In genomic region chr4:149542431-149542830, GRCm38 (mm10) we compare ENCODE assay signal across 13 mouse cellular contexts. TPM values are rescaled to one million over a fixed set of nuclear protein-coding genes. Genes with fewer than 3 reads are reported as not detected.
DNase-seq lines count a peak whose midpoint lies in the region; ATAC-seq lines count a peak whose summit lies in the region.
"Had no signal": no experiment of that assay in that cellular context is flagged by ENCODE, and none has a peak within 500 bp of the region (broad histone marks: within the 10 kb centered on the region; RNA-seq: fewer than 3 reads in every experiment).

No protein-coding gene starts in this region.

- no peak overlapping the region for H3K4me3 ChIP-seq in forebrain, embryonic 10.5 days
- H3K4me3 ChIP-seq in forebrain, embryonic 13.5 days, result no peak overlapping the region
- no peak overlapping the region for H3K4me3 ChIP-seq in heart, embryonic 10.5 days
- no peak overlapping the region for H3K4me3 ChIP-seq in limb, embryonic 11.5 days (ENCODE audit: low read depth, low read length)
- H3K4me3 ChIP-seq in limb, embryonic 10.5 days, result no peak overlapping the region
- H3K4me3 ChIP-seq: heart, adult 2 months; heart, embryonic 13.5 days; hindbrain, embryonic 12.5 days; hindbrain, embryonic 15.5 days had no signal

- ATAC-seq in forebrain, embryonic 13.5 days, result no peak
- no peak for ATAC-seq in limb, embryonic 11.5 days (ENCODE audit: insufficient number of reproducible peaks, low FRiP score, low TSS enrichment, low read depth)
- ATAC-seq: Patski had no signal

- no peaks in the 10 kb centered on the region for H3K27me3 ChIP-seq in forebrain, embryonic 10.5 days (ENCODE audit: poor library complexity, severe bottlenecking)
- H3K27me3 ChIP-seq in forebrain, embryonic 13.5 days, result no peaks in the 10 kb centered on the region
- no peaks in the 10 kb centered on the region for H3K27me3 ChIP-seq in heart, embryonic 10.5 days (ENCODE audit: insufficient read depth, poor library complexity, severe bottlenecking)
- no peaks in the 10 kb centered on the region for H3K27me3 ChIP-seq in limb, embryonic 11.5 days (ENCODE audit: control insufficient read depth, insufficient read depth, low read length)
- no peaks in the 10 kb centered on the region for H3K27me3 ChIP-seq in limb, embryonic 10.5 days (ENCODE audit: low read depth, poor library complexity, severe bottlenecking)
- H3K27me3 ChIP-seq: heart, embryonic 13.5 days; hindbrain, embryonic 12.5 days; hindbrain, embryonic 15.5 days; Patski had no signal

- H3K4me2 ChIP-seq in forebrain, embryonic 13.5 days, result no peak overlapping the region
- no peak overlapping the region for H3K4me2 ChIP-seq in limb, embryonic 11.5 days (ENCODE audit: low read depth, severe bottlenecking)
- H3K4me2 ChIP-seq: heart, embryonic 13.5 days; hindbrain, embryonic 12.5 days; hindbrain, embryonic 15.5 days had no signal

- H3K27ac ChIP-seq in forebrain, embryonic 10.5 days, result 0 out of 2 replicates have a peak overlapping the region, but pooled peaks have one; percentile 40
- no peak overlapping the region for H3K27ac ChIP-seq in forebrain, embryonic 13.5 days
- H3K27ac ChIP-seq in heart, embryonic 10.5 days, result 0 out of 2 replicates have a peak overlapping the region, but pooled peaks have one; percentile 59
- H3K27ac ChIP-seq in limb, embryonic 11.5 days (replicated peaks; ENCODE audit: low read depth, low read length), result no peak overlapping the region
- H3K27ac ChIP-seq in limb, embryonic 10.5 days, result no peak overlapping the region
- H3K27ac ChIP-seq: heart, adult 2 months; heart, embryonic 13.5 days; hindbrain, embryonic 15.5 days had no signal

- no peak overlapping the region for H3K9ac ChIP-seq in forebrain, embryonic 13.5 days
- 0 out of 2 replicates have a peak overlapping the region, but pooled peaks have one; percentile 7 for H3K9ac ChIP-seq in limb, embryonic 11.5 days (ENCODE audit: low read length)
- H3K9ac ChIP-seq: forebrain, postnatal 0 days; hindbrain, embryonic 15.5 days had no signal

- WGBS in forebrain, embryonic 10.5 days, result 77% methylated on average over 12 of the region's 12 CpGs
- 77% methylated on average over 12 of the region's 12 CpGs for WGBS in forebrain, embryonic 13.5 days
- 74% methylated on average over 12 of the region's 12 CpGs for WGBS in heart, embryonic 10.5 days
- WGBS in limb, embryonic 11.5 days, result 85% methylated on average over 12 of the region's 12 CpGs
- 84% methylated on average over 12 of the region's 12 CpGs for WGBS in limb, embryonic 10.5 days

- intact Hi-C loops in heart, postnatal 10 days (cut with DNase I), result loop anchor here (2.0 to 5.0 kb wide), 4 partner anchors 34 to 398 kb away; no protein-coding TSS in a partner anchor

- H3K9me3 ChIP-seq in forebrain, embryonic 10.5 days, result no peaks in the 10 kb centered on the region
- H3K9me3 ChIP-seq in forebrain, embryonic 13.5 days (replicated peaks), result no peaks in the 10 kb centered on the region
- H3K9me3 ChIP-seq in heart, embryonic 10.5 days, result no peaks in the 10 kb centered on the region
- no peaks in the 10 kb centered on the region for H3K9me3 ChIP-seq in limb, embryonic 11.5 days (ENCODE audit: control insufficient read depth, low read length)
- H3K9me3 ChIP-seq in limb, embryonic 10.5 days (replicated peaks), result no peaks in the 10 kb centered on the region
- H3K9me3 ChIP-seq: heart, embryonic 13.5 days; hindbrain, embryonic 12.5 days; hindbrain, embryonic 15.5 days had no signal

- peaks cover 37% of the 10 kb centered on the region for H3K36me3 ChIP-seq in forebrain, embryonic 10.5 days (replicated peaks)
- peaks cover 22% of the 10 kb centered on the region for H3K36me3 ChIP-seq in forebrain, embryonic 13.5 days (ENCODE audit: poor library complexity, severe bottlenecking)
- peaks cover 25% of the 10 kb centered on the region for H3K36me3 ChIP-seq in heart, embryonic 10.5 days
- H3K36me3 ChIP-seq in limb, embryonic 11.5 days (ENCODE audit: control insufficient read depth, insufficient read depth, low read length), result peaks cover 2% of the 10 kb centered on the region; the same call in 1 of the 2 replicates
- H3K36me3 ChIP-seq in limb, embryonic 10.5 days, result peaks cover 49% of the 10 kb centered on the region

- H3K4me1 ChIP-seq in forebrain, embryonic 10.5 days, result peaks cover 24% of the 10 kb centered on the region
- H3K4me1 ChIP-seq in forebrain, embryonic 13.5 days, result peaks cover 13% of the 10 kb centered on the region
- peaks cover 45% of the 10 kb centered on the region for H3K4me1 ChIP-seq in heart, embryonic 10.5 days
- 0 out of 2 replicates have a peak, but pooled peaks cover 3% of the 10 kb centered on the region for H3K4me1 ChIP-seq in limb, embryonic 11.5 days (ENCODE audit: control insufficient read depth, insufficient read depth, low read length)
- H3K4me1 ChIP-seq in limb, embryonic 10.5 days, result peaks cover 18% of the 10 kb centered on the region
- H3K4me1 ChIP-seq: hindbrain, embryonic 15.5 days had no signal

- DNase-seq in forebrain, embryonic 10.5 days (ENCODE audit: extremely low spot score, low spot score), result no peak
- DNase-seq in heart, embryonic 10.5 days (ENCODE audit: low spot score), result no peak
- no peak for DNase-seq in heart, postnatal 10 days
- no peak for DNase-seq in limb, embryonic 11.5 days (ENCODE audit: low spot score)
- no peak for DNase-seq in limb, embryonic 10.5 days (ENCODE audit: low spot score)
- DNase-seq in ovary, postnatal 14 days (ENCODE audit: low spot score), result no peak

RNA-seq across cellular contexts. Expression of gene Ctnnbip1, which starts 24.4 kb away (rescaled TPM):
- polyA plus RNA-seq in forebrain, embryonic 10.5 days (2016; fragmentation: Nextera tagmentation; extraction: Ambion mirVana), result 53.6 and 59.6 TPM in 2 replicates
- 80.2 and 81.2 TPM in 2 replicates for polyA plus RNA-seq in forebrain, embryonic 13.5 days (2015; fragmentation: Nextera tagmentation; extraction: Ambion mirVana)
- polyA plus RNA-seq in heart, embryonic 10.5 days (2016; fragmentation: Nextera tagmentation; extraction: Ambion mirVana), result 40.1 and 49.9 TPM in 2 replicates
- total RNA-seq in heart, postnatal 10 days (2021), result 10 to 100 TPM; 57.2 to 63.7 TPM
- 74.7 and 84.6 TPM in 2 replicates for polyA plus RNA-seq in limb, embryonic 11.5 days (2014; fragmentation: Nextera tagmentation; extraction: Ambion mirVana)
- polyA plus RNA-seq in limb, embryonic 10.5 days (2016; fragmentation: Nextera tagmentation; extraction: Ambion mirVana), result 67.1 and 78.4 TPM in 2 replicates

RNA-seq across cellular contexts. Expression of gene Clstn1, which starts 43.8 kb away (rescaled TPM):
- polyA plus RNA-seq in forebrain, embryonic 10.5 days (2016; fragmentation: Nextera tagmentation; extraction: Ambion mirVana), result 17.8 and 21.4 TPM in 2 replicates
- polyA plus RNA-seq in forebrain, embryonic 13.5 days (2015; fragmentation: Nextera tagmentation; extraction: Ambion mirVana), result 22.7 and 26.0 TPM in 2 replicates
- polyA plus RNA-seq in heart, embryonic 10.5 days (2016; fragmentation: Nextera tagmentation; extraction: Ambion mirVana), result 19.1 and 23.3 TPM in 2 replicates
- total RNA-seq in heart, postnatal 10 days (2021), result 10 to 100 TPM; 84.3 to 88.1 TPM
- 24.7 and 30.6 TPM in 2 replicates for polyA plus RNA-seq in limb, embryonic 11.5 days (2014; fragmentation: Nextera tagmentation; extraction: Ambion mirVana)
- polyA plus RNA-seq in limb, embryonic 10.5 days (2016; fragmentation: Nextera tagmentation; extraction: Ambion mirVana), result 34.8 and 41.2 TPM in 2 replicates

RNA-seq across cellular contexts. Expression of gene Lzic, which starts 57.4 kb away (rescaled TPM):
- polyA plus RNA-seq in forebrain, embryonic 10.5 days (2016; fragmentation: Nextera tagmentation; extraction: Ambion mirVana), result 51.8 and 55.2 TPM in 2 replicates
- 50.3 and 59.4 TPM in 2 replicates for polyA plus RNA-seq in forebrain, embryonic 13.5 days (2015; fragmentation: Nextera tagmentation; extraction: Ambion mirVana)
- 38.1 and 46.4 TPM in 2 replicates for polyA plus RNA-seq in heart, embryonic 10.5 days (2016; fragmentation: Nextera tagmentation; extraction: Ambion mirVana)
- total RNA-seq in heart, postnatal 10 days (2021), result 10 to 100 TPM; 54.9 to 59.9 TPM
- 61.5 and 64.6 TPM in 2 replicates for polyA plus RNA-seq in limb, embryonic 11.5 days (2014; fragmentation: Nextera tagmentation; extraction: Ambion mirVana)
- 55.1 and 55.4 TPM in 2 replicates for polyA plus RNA-seq in limb, embryonic 10.5 days (2016; fragmentation: Nextera tagmentation; extraction: Ambion mirVana)

RNA-seq across cellular contexts. Expression of gene Nmnat1, which starts 57.4 kb away (rescaled TPM):
- polyA plus RNA-seq in forebrain, embryonic 10.5 days (2016; fragmentation: Nextera tagmentation; extraction: Ambion mirVana), result 17.9 and 18.4 TPM in 2 replicates
- polyA plus RNA-seq in forebrain, embryonic 13.5 days (2015; fragmentation: Nextera tagmentation; extraction: Ambion mirVana), result 11.8 and 15.7 TPM in 2 replicates
- polyA plus RNA-seq in heart, embryonic 10.5 days (2016; fragmentation: Nextera tagmentation; extraction: Ambion mirVana), result 15.9 and 16.9 TPM in 2 replicates
- total RNA-seq in heart, postnatal 10 days (2021), result 10 to 100 TPM; 20.0 to 20.5 TPM
- polyA plus RNA-seq in limb, embryonic 11.5 days (2014; fragmentation: Nextera tagmentation; extraction: Ambion mirVana), result 15.8 and 16.5 TPM in 2 replicates
- polyA plus RNA-seq in limb, embryonic 10.5 days (2016; fragmentation: Nextera tagmentation; extraction: Ambion mirVana), result 16.1 and 16.8 TPM in 2 replicates

Comparison
In these comparisons a context has a peak if more than half of its experiments do, and no peak if none do; other contexts are left out.
1. H3K27ac ChIP-seq: peak in forebrain, embryonic 10.5 days (single experiment) and heart, embryonic 10.5 days (single experiment); none in forebrain, embryonic 13.5 days (single experiment), limb, embryonic 11.5 days (single experiment) and limb, embryonic 10.5 days (single experiment).